ENCODE assay signal across 9 mouse cellular contexts in the genomic region with DNA sequence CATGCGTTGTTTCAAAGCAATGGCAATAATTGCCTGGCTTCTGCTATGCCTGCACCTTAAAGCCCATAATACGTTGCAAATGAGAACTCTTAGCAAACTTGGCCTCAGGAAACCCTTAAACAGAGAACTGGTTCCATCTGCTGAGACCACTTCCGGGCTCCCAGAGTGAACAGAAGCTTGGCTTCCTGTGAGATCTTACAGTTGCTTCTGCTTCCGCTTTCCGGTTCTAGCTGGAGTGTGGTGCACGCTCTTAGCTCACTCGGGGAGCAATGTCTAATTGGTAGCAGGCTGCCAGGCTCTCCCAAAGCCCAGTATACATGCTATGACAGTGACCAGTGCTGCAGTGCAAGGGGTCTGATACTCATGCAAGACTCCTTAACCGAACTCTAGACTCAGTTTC.
DNase-seq lines count a peak whose midpoint lies in the region; ATAC-seq and TF ChIP-seq lines count a peak whose summit lies in the region.
"Had no signal": no experiment of that assay in that cellular context is flagged by ENCODE, and none has a peak within 500 bp of the region (broad histone marks: within the 10 kb centered on the region; RNA-seq: fewer than 3 reads in every experiment).

No protein-coding gene starts in this region.

- no peak overlapping the region for H3K4me3 ChIP-seq in layer of hippocampus, adult 2 months
- H3K4me3 ChIP-seq in thymus, adult 2 months (ENCODE audit: control insufficient read depth, insufficient read depth, low read length): no peak overlapping the region

- no peak for DNase-seq in layer of hippocampus, adult 2 months (ENCODE audit: low spot score in 2 of 2)
- no peak for DNase-seq in layer of hippocampus, postnatal 36 days
- DNase-seq in lung, postnatal 4 days: peak; percentile 23 to 27
- peak; percentile 68 for DNase-seq in thymus, adult 2 months
- DNase-seq in ovary, adult 18-20 months (ENCODE audit: low spot score): no peak
- no peak for DNase-seq in ovary, postnatal 14 days (ENCODE audit: low spot score)
- no peak for DNase-seq in right cerebral cortex, adult 2 months (ENCODE audit: low spot score in 2 of 2)
- DNase-seq: cerebellum, postnatal 25 days had no signal

- WGBS in thymus, adult 2 months: 4% methylated on average over 8 of the region's 8 CpGs

- no peak for TF ChIP-seq POLR2A in thymus, adult 2 months (IDR thresholded peaks at IDR 0.05; ENCODE audit: control insufficient read depth, extremely low read depth, insufficient read depth, low read length, poor library complexity)

- TF ChIP-seq CTCF in layer of hippocampus, adult 2 months (conservative IDR thresholded peaks at IDR 0.05): no peak
- TF ChIP-seq CTCF in thymus, adult 2 months (IDR thresholded peaks at IDR 0.05; ENCODE audit: borderline replicate concordance, control insufficient read depth, extremely low read depth, insufficient read depth, low read length, poor library complexity): no peak

- peak; percentile 83 for ATAC-seq in common myeloid progenitor, adult 5-6 weeks (replicated peaks; ENCODE audit: low read depth, poor library complexity, severe bottlenecking)

- peak overlapping the region; percentile 2; the same call in 1 of the 2 replicates for H3K27ac ChIP-seq in layer of hippocampus, adult 2 months
- peak overlapping the region; percentile 78 for H3K27ac ChIP-seq in thymus, adult 2 months (ENCODE audit: control insufficient read depth, insufficient read depth, low read length)

- H3K27me3 ChIP-seq in thymus, adult 2 months (ENCODE audit: control insufficient read depth, insufficient read depth, low read length): no peaks in the 10 kb centered on the region

- no peaks in the 10 kb centered on the region for H3K36me3 ChIP-seq in thymus, adult 2 months (ENCODE audit: control insufficient read depth, insufficient read depth, low read length)

- H3K4me1 ChIP-seq in thymus, adult 2 months (replicated peaks; ENCODE audit: control insufficient read depth, insufficient read depth, low read length): peaks cover 7% of the 10 kb centered on the region

Comparison
In these comparisons a context has a peak if more than half of its experiments do, and no peak if none do; other contexts are left out.
1. DNase-seq: peak in lung, postnatal 4 days (2 of 2) and thymus, adult 2 months (single experiment); none in layer of hippocampus, adult 2 months (0 of 2), layer of hippocampus, postnatal 36 days (0 of 2), ovary, adult 18-20 months (single experiment), ovary, postnatal 14 days (single experiment) and right cerebral cortex, adult 2 months (0 of 2).